Mouse (Mus musculus): ENCODE results near the gene Rnf103.

Gene Rnf103

DNA sequence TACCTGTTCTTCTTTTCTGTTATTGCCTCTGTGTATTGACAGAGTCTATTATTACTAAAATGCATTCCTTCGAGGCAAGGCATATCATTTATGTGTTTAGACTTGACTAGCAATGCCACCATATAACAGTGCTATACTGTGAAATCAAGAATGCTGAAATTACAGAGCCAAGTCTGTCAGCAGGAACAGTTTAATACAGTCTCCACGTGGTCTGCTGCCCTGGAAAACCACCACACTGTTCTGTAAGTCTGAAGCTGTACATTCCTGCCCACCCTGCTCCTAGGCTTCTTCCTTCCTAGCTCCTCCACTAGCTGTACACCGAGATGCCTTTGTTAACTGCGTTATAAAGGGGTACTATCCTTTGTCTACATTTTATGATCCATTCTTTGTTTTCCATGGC, 1.6 kb upstream of the Rnf103 start:
- no peak for DNase-seq (ENCODE audit: low spot score in 2 of 2)

DNA sequence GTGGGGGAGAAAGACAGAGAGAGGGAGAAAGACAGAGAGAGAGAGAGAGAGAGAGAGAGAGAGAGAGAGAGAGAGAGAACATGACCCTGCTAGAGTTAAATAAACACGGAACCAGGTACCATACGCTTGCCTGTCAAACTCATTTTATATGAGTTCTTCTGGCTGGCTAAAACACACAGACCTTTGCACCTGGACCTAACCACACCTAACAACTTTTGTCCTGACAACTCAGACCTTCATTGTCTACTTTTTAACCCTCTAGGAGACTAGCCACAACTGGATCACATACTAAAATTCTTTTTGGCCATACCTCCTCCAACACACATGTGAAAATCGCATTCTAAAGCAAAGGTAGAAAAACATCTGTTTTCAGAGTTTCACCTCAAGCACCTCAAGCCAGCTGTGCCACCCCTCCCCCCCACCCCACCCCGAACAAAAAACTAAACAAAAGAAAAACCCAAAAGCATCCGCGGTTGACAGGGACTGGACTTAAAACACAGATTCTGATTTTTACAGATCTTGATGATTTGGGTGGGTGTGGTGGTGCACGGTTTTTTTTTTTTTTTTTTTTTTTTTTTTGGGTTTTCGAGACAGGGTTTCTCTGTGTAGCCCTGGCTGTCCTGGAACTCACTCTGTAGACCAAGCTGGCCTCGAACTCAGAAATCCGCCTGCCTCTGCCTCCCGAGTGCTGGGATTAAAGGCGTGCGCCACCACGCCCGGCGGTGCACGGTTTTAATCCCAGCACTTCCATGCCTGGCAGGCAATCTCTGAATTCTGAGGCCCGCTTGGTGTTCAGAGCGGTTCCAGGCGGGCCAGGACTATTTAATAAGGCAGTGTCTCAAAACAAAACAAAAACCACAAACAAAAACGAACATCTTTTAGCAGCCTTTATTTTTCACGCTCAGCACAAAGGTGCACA, 679 bp upstream of the Rnf103 start:
- no peak for DNase-seq (ENCODE audit: low spot score in 2 of 2)

DNA sequence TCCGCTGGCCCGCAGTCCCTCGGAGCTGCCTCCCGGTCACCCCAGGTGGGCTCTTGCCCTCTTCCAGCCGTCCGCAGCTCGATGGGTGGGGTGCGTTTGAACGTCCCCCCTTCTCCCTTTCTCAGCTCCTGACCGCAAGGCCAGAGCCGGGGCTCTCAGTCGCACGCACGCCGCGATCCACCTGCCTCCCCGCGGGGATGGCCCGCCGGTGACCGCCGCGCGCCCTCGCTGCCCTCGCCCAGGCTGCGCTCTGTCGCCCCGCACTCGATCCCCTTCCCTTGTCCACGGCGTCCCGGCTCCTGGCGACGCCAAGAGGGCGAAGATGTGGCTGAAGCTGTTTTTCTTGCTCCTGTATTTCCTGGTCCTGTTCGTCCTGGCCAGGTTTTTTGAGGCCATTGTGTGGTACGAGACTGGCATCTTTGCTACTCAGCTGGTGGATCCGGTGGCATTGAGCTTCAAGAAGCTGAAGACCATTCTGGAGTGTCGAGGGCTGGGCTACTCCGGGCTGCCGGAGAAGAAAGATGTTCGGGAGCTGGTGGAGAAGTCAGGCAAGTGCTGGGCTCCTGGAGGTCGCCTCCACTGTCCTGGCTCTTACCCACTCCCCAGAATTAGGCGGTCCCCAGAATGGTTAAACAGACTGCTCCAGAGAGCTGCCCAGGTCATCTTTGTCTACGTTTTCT, 787 bp downstream of the Rnf103 start:
- DNase-seq (ENCODE audit: low spot score in 2 of 2): peak; percentile 51 to 64

DNA sequence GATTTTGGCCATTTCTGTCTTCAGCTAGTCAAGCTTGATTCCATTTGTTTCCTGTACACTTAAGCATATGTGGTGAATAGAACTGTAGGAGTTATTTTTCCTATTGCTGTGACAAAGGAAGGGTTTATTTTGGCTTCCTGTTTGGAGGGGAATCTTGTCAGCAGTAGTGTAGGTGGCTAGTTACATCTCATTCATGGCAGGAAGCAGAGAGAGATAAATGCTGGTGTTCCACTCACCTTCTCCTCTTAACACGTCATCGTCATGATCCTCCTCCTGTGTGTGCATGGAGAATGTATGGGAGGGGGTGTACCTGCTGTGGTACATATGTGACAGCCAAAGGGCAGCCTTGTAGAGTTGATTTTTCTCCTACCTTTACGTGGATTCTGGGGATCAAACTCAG, 6.9 kb downstream of the Rnf103 start:
- DNase-seq (ENCODE audit: low spot score in 2 of 2): no peak

DNA sequence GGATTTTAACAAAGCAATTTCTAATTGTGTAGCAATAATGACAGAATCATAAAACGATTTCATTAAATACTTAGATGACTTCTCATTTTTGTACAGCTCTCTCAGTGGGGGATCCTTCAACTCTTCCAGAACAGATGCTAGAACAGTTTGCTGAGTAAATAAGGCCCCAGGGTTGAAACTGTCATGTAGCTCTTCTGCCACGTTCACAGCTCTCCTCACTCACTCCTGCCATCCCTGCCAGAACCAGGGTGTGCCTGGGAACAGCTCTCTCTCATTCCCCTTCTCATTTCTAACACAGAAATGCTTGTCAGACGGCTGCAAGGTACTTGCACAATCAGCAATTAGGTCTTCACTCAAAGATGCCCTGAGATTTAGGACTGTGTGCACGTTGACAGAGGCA, 9.3 kb downstream of the Rnf103 start:
- no peak for DNase-seq (ENCODE audit: low spot score in 2 of 2)

DNA sequence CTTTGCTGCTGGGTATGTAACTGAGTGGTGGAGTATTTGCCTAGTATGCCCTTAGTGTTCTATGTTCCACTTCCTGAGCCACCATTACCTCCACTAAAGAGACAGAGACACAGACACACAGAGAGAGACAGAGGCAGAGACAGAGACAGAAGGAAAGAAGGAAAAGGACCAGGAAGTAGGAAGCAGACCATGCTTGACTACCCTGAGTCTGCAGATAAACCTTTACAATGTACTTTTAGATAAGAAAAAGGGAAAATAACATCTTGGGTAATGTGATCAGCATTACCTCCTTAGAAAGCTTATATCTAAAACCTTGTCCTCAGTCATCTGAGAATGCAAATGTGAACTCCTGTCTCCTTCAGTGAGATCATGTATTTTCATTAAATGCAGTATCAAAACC, 10.0 kb downstream of the Rnf103 start:
- no peak for DNase-seq (ENCODE audit: low spot score in 2 of 2)

DNA sequence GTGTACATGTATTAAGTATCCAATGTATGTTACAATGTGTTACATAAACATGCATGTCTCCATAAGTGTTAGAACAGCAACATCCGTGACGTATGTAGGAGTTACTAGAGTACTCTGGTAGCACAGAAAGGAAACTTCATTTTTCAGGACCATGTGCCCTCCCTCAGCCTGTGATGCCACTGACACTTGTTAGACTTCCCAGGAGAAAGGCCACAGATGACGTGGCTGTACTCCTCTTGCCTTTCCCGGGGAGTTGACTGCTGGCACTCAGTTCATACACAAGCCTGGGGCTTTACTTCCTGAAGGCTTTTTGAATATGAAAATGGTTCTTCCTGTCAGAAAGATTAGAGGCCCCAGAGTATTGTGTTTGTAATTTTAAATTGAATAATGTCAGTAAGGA, 10.4 kb downstream of the Rnf103 start:
- no peak for DNase-seq (ENCODE audit: low spot score in 2 of 2)

DNA sequence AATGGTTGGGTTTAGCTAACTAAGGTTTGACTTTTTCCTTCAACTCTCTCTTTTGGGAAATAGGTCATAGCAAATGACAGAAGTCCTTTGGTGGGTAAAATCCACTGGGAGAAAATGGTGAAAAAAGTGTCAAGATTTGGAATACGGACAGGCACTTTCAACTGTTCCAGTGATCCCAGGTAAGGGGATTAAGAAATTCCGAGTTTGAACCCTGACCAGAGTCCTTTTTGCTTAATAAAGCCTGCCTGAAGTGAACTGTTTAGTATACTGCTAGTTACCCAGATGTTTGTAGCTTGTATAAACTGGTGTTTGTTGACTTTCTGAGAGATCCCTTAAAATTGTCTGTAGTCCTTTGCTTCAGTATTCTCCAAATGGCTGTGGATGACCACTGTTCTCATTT, 12.0 kb downstream of the Rnf103 start:
- no peak for DNase-seq (ENCODE audit: low spot score in 2 of 2)

DNA sequence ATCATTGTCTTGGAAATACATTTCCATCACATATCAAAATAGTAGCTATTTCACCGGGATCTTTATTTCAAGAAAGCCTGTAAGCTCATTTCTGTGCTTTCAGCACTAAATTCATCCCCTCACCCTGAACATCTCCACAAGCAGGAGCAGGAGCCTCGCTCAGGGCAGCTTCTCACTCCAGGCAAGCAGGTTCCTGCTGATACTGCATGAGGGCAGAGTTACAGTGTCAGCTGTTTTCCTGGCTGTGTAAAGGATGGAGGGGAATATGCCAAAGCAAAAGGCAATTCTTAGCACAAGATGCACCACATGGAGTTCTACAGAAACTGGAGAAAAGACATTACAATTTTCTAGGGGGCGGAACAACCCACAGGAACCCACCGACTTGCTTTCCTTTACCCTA, 25.8 kb downstream of the Rnf103 start:
- no peak for DNase-seq (ENCODE audit: low spot score in 2 of 2)

DNA sequence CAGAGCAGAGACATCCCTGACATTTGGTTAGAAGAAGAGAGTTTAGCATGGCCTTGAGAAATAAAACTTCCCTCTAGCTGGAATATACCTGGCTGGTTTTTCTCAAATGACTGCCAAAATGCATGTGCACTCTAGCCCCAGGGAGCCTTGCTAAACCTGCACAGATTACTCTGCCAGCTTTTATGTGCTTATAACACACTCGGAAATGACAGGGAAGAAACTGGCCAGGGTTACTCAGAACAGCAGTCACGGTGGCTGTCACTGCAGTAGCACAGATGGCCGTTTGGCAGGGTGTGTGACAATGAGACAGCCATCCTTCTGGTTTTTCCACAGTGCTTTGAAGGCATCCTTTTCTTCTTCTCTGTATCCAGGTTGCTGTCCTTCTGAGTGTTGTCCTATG, 31.9 kb downstream of the Rnf103 start:
- DNase-seq (ENCODE audit: low spot score in 2 of 2): peak; percentile 48 to 64

DNA sequence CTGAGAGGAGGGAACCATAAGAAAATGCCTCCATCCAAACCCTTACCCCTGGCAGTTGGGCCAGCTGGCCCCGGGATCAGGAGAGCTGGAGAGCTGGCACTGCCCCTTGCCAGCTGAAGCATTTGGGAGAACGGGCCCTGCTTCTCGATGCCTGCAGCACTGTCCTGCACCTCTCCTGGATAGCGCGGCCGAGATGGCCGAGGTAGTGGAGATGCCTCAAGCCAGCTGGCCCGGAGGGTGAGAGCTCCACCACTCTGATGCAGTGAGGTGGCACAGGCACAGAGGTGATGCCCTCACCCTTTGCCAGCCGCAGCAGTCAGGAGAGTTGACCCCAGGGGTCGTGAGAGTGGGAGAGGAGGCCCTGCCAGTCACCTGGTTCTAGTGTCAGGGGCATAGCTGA, 33.4 kb downstream of the Rnf103 start:
- DNase-seq (ENCODE audit: low spot score in 2 of 2): no peak

DNA sequence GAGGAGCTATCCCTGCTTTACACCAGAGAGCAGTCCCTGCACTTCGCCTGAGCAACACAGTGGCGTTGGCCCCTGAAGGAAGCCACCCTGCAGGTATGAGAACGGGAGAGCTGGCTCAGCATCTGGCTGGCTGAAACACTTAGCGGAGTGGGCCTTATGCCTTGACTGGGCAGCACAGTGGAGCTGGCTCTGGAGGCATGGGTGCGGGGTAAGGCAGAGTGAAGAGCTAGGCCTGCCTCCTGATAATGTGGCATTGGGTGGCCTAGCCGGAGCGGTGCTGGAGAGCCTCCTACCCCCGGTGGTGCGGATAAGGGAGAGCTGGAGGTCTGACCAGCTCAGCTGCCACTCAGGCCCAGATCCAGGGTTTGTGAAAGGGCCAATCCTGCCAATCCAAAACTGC, 34.1 kb downstream of the Rnf103 start:
- no peak for DNase-seq (ENCODE audit: low spot score in 2 of 2)

DNA sequence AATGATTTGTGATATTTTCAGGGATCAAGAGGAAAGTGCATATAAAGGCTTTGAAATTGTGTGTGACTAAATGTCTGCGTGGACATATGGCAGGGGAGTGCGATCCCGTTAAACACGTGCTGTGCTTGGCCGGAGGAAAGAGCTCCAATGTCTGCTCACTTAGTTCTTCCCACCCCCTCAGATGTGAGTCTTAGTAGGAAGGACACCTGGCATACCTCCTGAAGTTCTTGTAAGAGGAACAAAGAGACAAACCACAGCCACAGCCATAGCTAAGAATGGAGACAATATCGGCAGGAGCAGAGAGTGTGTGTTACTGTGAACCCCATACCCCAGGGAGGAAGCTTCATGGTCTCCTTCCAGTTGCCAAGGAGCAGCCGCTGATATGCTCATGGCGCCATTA, 36.5 kb downstream of the Rnf103 start:
- no peak for DNase-seq (ENCODE audit: low spot score in 2 of 2)

DNA sequence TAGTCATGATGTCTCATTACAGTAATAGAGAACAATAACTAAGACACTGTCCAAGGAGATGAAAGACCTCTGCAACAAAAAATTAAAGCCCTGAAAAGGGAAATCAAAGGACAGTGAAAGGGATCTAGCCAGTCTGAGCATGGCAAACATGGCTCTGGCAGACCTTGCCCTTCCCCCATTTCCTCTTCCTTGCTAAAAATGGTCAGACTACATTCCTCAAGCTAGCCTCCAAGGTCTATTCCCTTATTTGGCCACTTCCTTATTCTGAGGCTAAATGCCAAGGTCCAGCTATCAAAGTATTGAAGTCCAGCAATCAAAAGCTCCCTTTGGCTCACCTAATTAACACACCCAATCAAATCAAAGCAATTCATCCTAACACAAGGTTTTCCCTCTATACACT, 43.6 kb downstream of the Rnf103 start:
- no peak for DNase-seq (ENCODE audit: low spot score in 2 of 2)

DNA sequence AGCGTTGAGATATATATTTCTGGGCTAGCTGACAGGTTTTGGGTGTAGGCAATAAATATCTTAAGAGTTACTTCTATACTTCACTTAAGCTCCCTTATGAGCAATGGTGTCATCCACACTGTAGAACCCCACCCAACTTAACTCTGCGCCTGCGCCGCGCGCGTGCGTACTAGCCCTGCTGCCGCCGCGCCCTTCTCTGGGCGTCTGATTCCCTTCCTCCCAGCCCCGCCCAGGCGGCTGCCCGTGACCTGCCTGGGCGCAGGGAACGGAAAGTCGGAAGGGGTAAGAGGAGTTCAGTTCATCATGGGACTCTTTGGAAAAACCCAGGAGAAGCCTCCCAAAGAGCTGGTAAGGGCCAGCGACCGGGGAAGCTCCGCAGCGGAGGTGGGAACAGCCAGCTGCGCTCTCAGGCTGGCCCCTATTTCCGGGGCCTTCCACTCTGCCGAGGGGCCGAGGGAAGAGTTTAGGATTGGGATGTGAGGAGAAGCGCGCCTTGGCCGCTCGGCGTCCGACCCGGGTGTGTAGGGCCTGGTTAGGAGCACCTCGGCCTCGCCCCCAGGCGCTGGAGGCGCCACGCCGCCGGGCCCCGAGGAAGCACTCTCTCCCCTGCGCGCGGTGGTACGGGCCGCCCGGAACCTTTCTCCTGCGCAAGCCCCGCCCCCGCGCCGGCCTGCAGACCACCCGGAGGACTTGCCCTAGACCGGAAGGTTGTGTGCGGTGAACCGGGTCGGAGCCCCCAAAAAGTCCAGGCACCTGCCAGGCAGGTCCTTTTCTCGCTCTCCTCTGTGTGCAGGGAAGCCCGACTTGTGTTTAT, 50.2 kb downstream of the Rnf103 start, which contains the start of gene Chmp3:
Chmp3 (plus strand) TSS at position 112 of the 814 bp plus-strand sequence.
- peak; percentile 96 to 97 for DNase-seq (ENCODE audit: low spot score in 2 of 2)

DNA sequence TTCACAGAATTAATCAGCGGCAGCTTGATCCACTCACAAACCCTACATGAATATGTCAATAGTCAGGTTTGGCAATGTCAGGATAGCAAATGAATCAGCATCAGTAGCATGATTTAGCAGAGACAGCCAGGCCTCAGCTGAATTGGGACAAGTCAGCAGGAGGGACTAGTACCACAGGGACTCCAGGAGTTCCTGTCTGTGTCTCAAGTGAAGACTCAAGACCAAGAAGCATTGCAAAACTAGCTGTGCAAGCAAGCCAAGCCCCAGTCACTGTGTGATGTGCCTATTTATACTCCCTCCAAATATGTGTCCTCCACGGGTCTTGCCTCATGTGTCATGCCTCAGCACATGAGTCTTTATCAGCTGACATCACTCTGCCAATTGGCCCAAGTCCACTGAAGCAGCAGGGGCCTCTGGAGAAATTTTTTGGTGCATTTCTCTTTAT, 61.8 kb downstream of the Rnf103 start:
- no peak for DNase-seq (ENCODE audit: low spot score in 2 of 2)

DNA sequence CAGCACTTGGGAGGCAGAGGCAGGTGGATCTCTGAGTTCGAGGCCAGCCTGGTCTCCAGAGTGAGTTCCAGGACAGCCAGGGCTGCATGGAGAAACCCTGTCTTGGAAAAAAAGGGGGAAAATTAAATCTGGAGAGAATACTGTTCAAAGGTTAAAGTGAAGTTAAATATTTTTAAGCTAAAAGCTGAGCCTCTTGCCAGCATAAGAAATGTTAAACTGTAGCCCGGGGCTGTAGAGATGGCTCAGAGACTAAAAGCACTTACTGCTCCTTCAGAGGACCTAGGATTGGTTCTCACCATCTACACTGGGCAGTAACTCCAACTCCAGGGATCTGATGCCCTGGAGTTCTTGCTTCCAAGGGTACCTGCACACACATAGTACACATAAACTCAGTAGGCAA, 63.1 kb downstream of the Rnf103 start:
- no peak for DNase-seq (ENCODE audit: low spot score in 2 of 2)
